Mouse (Mus musculus) hematopoietic multipotent progenitor cell, adult 10-12 weeks (in vitro differentiated cells): ENCODE results near the gene Pcbp2. TPM values are rescaled to one million over a fixed set of nuclear protein-coding genes. Genes with fewer than 3 reads are reported as not detected.

Experiments used
- polyA plus RNA-seq: library from polyadenylated mRNA; stranded (reverse); fragments of >175 nt; gene quantifications from 2 replicates; pipeline ENCODE4 v1.2.3, GENCODE M21; 2012; ENCODE audit warnings: low replicate concordance

Pcbp2 gene
- 125 and 498 TPM in 2 replicates for polyA plus RNA-seq

DNA sequence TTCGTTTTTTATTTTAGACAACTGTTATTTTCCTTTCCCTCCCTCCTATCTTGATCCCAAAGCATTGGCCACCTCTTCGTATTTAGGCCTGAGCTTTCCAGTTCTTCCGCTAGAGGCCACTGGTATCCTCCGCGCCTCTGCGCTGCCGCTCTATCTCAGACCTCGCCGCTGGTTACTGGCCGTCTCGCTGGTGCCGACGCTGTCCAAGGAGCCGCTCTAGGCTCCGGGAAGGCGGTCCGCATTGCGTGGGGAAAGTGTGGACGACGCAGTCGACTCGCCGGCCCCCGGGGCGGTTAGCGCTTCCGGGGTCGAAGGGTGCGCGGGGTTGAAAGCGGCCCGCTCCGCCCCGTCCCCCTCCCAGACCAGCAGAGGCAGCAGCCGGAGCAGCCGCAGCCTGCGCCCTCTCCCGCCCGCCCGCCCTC, at the start of gene Pcbp2:
Gene Pcbp2 (plus strand): TSS at position 357 of the 422 bp plus-strand sequence.

DNA sequence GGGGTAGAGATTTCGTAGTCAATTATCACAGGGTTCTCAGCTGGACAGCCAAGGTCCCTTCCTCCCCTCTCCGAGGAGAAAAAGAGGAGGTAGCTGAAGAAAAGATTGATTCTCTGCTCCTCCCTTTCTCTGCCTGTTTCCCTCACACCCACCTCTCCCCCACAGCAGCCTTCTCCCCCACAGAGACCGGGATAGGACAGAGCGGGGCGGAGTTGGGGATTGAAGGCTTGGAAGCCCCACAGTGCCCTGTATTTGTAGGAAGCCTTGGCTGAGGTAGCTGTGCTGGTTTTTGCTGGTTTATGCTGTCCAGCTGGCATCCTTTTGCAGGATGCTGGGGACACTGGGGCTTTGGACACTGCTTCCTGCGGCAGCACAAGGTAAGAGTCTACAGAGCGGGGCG, 25.2 kb upstream of the Pcbp2 start, which contains the start of gene Amhr2:
Gene Amhr2 (plus strand): TSS at position 222 of the 400 bp plus-strand sequence.

DNA sequence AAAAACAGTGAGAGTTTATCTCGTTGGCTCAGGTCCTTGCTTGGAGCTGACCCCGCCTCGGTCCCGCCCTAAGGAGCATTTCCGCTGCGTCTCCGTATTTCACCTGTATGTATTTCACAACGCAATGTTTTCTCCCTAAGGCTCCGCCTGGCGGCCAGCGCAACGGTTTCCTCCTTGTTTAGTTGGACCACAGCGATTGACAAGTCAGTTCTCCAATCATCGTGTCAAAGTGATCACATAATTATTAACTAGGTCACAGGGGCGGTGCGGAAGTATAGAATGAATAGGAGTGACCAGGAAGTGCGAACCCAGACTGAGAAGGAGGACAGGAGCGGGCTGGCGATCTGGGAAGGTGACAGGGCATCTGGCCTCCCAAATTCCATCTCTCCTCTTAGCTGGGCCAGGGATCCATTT, 11.4 kb upstream of the Pcbp2 start, which contains the start of gene Prr13:
Gene Prr13 (plus strand): TSS at position 125 of the 414 bp plus-strand sequence.

DNA sequence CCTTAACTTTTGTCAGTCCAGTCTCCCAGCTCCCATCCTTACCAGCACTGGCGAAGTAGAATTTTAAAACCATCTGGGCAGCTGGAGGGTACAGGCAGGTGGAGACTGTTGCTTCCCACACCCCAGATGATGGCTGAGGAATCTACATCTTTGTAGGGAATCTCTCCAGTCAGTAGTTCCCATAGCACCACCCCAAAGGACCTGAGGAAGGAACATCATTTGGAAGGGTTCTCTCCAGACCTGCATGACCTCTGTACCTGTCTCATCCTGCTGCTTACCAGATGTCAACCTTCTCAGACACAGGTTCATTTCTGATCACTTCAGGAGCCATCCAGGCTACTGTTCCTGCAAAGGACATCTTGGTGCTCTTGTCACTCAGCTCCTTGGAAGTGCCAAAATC, 33.1 kb downstream of the Pcbp2 start, which contains the start of gene Gm10337:
Gene Gm10337 (plus strand): TSS at position 276 of the 400 bp plus-strand sequence.

DNA sequence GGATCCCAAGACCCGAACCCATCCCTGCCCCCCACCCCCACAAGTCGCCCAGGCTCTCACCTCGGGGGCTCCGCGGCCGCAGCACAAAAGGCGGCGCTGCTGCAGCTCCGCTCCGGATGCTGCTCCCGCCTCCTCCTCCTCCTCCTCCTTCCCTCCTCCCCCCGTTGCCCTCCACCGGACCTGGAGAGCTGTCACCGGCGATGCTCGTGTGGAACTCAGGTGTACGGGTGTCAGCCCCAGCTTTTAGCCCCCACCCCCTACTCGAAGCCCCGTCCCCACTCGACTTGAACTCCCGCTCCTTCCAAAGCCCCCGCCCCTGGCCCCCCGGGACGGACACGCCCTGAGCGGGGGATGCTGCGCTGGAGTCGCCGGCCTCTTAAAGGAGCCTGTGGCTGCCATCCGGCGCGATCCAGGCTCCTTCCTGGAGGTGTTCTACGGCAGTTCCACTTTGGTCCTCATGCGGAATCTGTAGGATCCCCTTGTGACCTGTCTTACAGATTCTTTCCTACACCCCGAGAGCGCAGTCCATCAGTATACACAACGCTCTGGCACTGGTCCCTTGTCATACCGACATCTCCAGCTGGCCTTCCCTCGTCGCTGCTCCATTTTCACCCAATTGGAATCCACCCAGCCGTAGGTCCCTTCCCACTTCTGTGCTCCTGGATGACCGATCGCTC, 46.5 kb downstream of the Pcbp2 start, which contains the start of gene Map3k12:
Gene Map3k12 (minus strand): TSS at position 337 of the 677 bp plus-strand sequence.

DNA sequence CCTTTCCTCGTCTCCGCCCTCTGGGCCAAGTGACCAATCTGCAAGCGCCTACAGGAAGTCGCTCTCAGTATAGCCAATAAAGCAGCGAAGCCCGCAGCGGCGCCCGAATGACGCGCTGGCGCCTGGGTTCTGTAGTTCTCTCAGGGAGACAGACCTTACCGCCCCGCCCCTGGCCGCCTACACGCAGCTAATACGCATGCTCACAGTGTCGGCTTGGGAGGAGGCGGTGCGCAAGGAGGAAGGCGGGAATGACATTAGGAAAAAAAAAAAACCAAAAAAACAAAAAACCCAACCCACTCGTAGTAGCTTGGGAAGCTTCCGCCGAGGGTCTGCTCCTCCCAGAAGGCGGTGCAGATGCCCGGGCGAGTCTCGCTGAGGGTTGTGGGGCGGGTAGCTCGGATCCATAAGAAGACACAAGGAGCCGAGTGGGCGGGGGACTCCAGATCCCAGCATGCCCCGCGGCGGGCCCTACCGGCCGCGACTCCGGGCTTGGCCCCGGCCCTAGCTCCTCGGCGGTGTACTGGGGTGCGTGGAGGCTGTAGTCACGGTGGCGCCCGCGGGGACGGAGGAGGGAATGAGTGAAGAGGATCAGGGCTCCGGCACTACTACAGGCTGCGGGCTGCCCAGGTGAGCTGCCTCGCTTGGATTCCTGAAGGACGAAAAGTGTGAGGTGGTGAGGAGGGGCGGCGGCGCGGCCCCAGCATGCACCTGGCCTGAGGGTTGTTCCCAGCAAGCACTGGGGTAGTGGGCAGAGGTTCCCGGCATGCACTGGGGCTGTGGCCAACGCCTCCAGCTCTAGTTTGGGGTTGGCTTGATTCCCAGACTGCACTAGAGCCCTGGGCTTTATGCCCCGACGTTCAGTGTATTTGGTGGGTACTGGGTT, 47.9 kb downstream of the Pcbp2 start, which contains the start of gene Tarbp2:
Gene Tarbp2 (plus strand): TSS at position 217 of the 883 bp plus-strand sequence.

DNA sequence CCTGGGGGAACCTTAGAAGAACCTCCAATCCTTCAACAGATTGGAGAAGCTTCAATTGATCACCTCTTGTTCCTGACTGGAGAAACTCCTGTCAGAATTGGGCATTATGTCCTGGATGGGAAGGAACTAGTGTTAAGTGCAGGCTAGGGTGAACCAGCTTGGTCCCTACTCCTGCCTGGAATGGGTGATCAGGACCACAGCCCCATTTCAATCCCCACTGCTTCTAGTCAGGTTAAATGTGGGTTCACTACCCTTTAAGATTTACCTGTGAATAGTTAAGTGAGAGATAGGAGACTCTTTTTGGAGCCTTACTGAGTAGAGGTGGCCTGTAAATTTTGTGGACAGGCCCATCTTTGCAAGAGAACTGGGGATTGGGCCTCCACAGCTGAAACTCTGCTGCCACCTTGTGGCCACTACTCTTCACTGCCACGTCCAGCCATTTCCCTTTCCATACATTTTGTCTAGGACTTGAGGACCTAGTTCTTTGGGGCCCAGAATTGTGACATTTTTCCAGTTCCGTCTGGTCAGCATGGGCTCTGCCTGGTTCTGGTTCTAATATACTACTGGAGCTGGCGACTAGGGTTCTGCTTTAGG, 54.6 kb downstream of the Pcbp2 start, which contains the start of gene Npff:
Gene Npff (minus strand): TSS at position 51 of the 594 bp plus-strand sequence.

Other genes with a start within 250 kb of the Pcbp2 start
- 423 and 1,128 TPM in 2 replicates for gene Itgb7, start 238.6 kb upstream of the Pcbp2 start, polyA plus RNA-seq
- gene Rarg, start 213.0 kb upstream of the Pcbp2 start, polyA plus RNA-seq, result 54.7 and 138 TPM in 2 replicates
- 0.07 TPM in 1 of 2 replicates, not detected in the other for gene Gm9918, start 200.0 kb upstream of the Pcbp2 start, polyA plus RNA-seq
- gene Mfsd5, start 191.1 kb upstream of the Pcbp2 start, polyA plus RNA-seq, result 64.6 and 64.7 TPM in 2 replicates
- gene Espl1, start 174.3 kb upstream of the Pcbp2 start, polyA plus RNA-seq, result 2.9 and 6.9 TPM in 2 replicates
- gene Pfdn5, start 144.4 kb upstream of the Pcbp2 start, polyA plus RNA-seq, result 15.0 and 71.0 TPM in 2 replicates
- gene Myg1, start 138.8 kb upstream of the Pcbp2 start, polyA plus RNA-seq, result 20.9 and 82.7 TPM in 2 replicates
- gene Aaas, start 119.8 kb upstream of the Pcbp2 start, polyA plus RNA-seq, result 28.1 and 59.8 TPM in 2 replicates
- not detected in 2 replicates for gene Sp7, start 103.4 kb upstream of the Pcbp2 start, polyA plus RNA-seq
- gene Sp1, start 64.4 kb upstream of the Pcbp2 start, polyA plus RNA-seq, result 11.4 and 48.9 TPM in 2 replicates
- 0.81 and 1.1 TPM in 2 replicates for gene Amhr2, start 25.2 kb upstream of the Pcbp2 start, polyA plus RNA-seq
- 110 and 542 TPM in 2 replicates for gene Prr13, start 11.5 kb upstream of the Pcbp2 start, polyA plus RNA-seq
- gene Gm10337, start 33.2 kb downstream of the Pcbp2 start, polyA plus RNA-seq, result not detected in 2 replicates
- gene Map3k12, start 46.5 kb downstream of the Pcbp2 start, polyA plus RNA-seq, result 1.7 and 3.3 TPM in 2 replicates
- 54.5 and 62.8 TPM in 2 replicates for gene Tarbp2, start 47.7 kb downstream of the Pcbp2 start, polyA plus RNA-seq
- 3.1 and 5.3 TPM in 2 replicates for gene Npff, start 54.4 kb downstream of the Pcbp2 start, polyA plus RNA-seq
- gene Gm28047, start 154.5 kb downstream of the Pcbp2 start, polyA plus RNA-seq, result not detected in 2 replicates
- gene Atf7, start 154.9 kb downstream of the Pcbp2 start, polyA plus RNA-seq, result 30.7 and 31.3 TPM in 2 replicates
- 17.5 and 184 TPM in 2 replicates for gene Atp5g2, start 201.8 kb downstream of the Pcbp2 start, polyA plus RNA-seq